Mouse (Mus musculus) G1E (cell line): ENCODE data around the gene Nrip2.

Experiments used
- CTCF ChIP-seq: IDR thresholded peaks from 2 replicates; pipeline ENCODE4 v1.5.1; 2012; ENCODE audit warnings: low read depth, low read length, inconsistent platforms, mixed read lengths
- GATA1 ChIP-seq: IDR thresholded peaks from 2 replicates; pipeline ENCODE4 v1.6.1; 2012; ENCODE audit warnings: borderline replicate concordance, low read length, inconsistent platforms, mixed read lengths
- GATA2 ChIP-seq: IDR thresholded peaks from 2 replicates; pipeline ENCODE4 v1.6.1; 2012; ENCODE audit warnings: low read depth, low read length, inconsistent platforms, borderline replicate concordance
- POLR2AphosphoS5 ChIP-seq: IDR thresholded peaks from 2 replicates; pipeline ENCODE4 v1.6.1; 2012; ENCODE audit warnings: low read depth, low read length, inconsistent platforms; ENCODE audit not compliant: insufficient replicate concordance

DNA sequence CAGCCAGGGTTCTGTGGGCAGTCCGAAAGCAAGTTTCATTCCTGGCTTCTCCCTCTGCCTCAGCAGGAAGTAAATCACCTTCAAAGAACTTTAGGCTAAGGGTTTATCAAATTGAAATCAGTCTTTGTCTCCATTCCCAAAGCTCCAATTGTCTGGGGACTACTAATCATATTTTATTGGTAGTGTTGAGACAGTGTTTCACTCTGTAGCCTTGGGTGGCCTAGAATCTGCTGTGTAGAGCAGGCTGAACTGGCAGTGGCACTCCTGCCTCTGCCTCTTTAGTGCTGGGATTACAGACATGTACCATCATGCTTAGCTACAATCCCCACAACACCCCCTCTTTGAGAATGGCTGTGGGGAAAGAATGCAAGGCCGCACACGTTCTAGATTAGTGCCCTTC lies 22.4 kb downstream of the Nrip2 start:
- TF ChIP-seq CTCF: no peak
- no peak for TF ChIP-seq POLR2AphosphoS5
- TF ChIP-seq GATA1: no peak
- TF ChIP-seq GATA2: no peak
